Mouse (Mus musculus): ENCODE results near the gene Clmn. TPM values are rescaled to one million over a fixed set of nuclear protein-coding genes. Genes with fewer than 3 reads are reported as not detected.

Clmn gene
- polyA plus RNA-seq, 1 experiment from 2014 or later, result 0.63 TPM

- H3K36me3 ChIP-seq (ENCODE audit: control insufficient read depth, insufficient read depth), result no peaks in the 10 kb centered on the region
- no peaks in the 10 kb centered on the region for H3K27me3 ChIP-seq (ENCODE audit: control insufficient read depth, insufficient read depth, low read depth, low read length)
- WGBS (ENCODE audit: insufficient replicate concordance), result 71% methylated on average over 13 of the region's 13 CpGs
- H3K4me1 ChIP-seq (ENCODE audit: control insufficient read depth, low read depth, low read length), result no peaks in the 10 kb centered on the region
- ATAC-seq (ENCODE audit: low read depth), result no peak
- H3K9me3 ChIP-seq (replicated peaks; ENCODE audit: control insufficient read depth, low read length), result no peaks in the 10 kb centered on the region
- no peak overlapping the region for H3K27ac ChIP-seq (ENCODE audit: low read length)
- H3K4me2 ChIP-seq (ENCODE audit: low read depth, low read length), result no peak overlapping the region
- no peak overlapping the region for H3K4me3 ChIP-seq (ENCODE audit: low read depth, low read length)
- no peak overlapping the region for H3K9ac ChIP-seq (ENCODE audit: low read depth, low read length)
Observed at GRCm38 (mm10) chr12:104902392-104903053, 37.6 kb upstream of the Clmn start.

DNA sequence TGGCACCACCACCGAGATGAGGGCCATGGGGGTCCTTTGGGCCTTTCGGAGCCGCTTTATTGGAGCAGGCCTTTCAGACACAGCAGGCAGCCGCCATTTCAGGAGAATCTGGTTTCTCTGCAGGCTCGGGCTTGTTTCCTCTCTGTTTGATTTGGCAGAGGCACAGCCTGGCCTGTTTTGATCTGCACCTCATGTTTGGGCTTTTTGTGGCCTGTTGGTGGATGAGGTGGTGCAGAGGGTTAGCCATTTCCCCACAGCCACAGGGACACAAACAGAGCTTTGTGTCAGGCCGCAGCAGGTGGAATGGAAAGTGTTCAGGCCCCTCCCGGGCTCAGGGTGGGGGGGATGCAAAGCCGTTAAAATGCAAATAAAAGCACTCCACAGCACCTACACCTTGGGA, 36.4 kb upstream of the Clmn start:
- H3K9ac ChIP-seq (ENCODE audit: low read depth, low read length), result no peak overlapping the region
- no peaks in the 10 kb centered on the region for H3K9me3 ChIP-seq (replicated peaks; ENCODE audit: control insufficient read depth, low read length)
- no peaks in the 10 kb centered on the region for H3K36me3 ChIP-seq (ENCODE audit: control insufficient read depth, insufficient read depth)
- WGBS (ENCODE audit: insufficient replicate concordance), result 67% methylated on average over 8 of the region's 8 CpGs
- no peaks in the 10 kb centered on the region for H3K27me3 ChIP-seq (ENCODE audit: control insufficient read depth, insufficient read depth, low read depth, low read length)
- no peaks in the 10 kb centered on the region; the same call in 1 of the 2 replicates for H3K4me1 ChIP-seq (ENCODE audit: control insufficient read depth, low read depth, low read length)
- no peak overlapping the region for H3K4me2 ChIP-seq (ENCODE audit: low read depth, low read length)
- no peak overlapping the region for H3K27ac ChIP-seq (ENCODE audit: low read length)
- no peak for ATAC-seq (ENCODE audit: low read depth)
- no peak overlapping the region for H3K4me3 ChIP-seq (ENCODE audit: low read depth, low read length)

- Histone ChIP-seq H3K4me3 (ENCODE audit: low read depth, low read length) (no peak overlapping the region), H3K27me3 (ENCODE audit: control insufficient read depth, insufficient read depth, low read depth, low read length) (no peaks in the 10 kb centered on the region), H3K9me3 (replicated peaks; ENCODE audit: control insufficient read depth, low read length) (no peaks in the 10 kb centered on the region), H3K4me1 (ENCODE audit: control insufficient read depth, low read depth, low read length) (no peaks in the 10 kb centered on the region; the same call in 1 of the 2 replicates), H3K36me3 (ENCODE audit: control insufficient read depth, insufficient read depth) (no peaks in the 10 kb centered on the region), H3K4me2 (ENCODE audit: low read depth, low read length) (no peak overlapping the region), H3K27ac (ENCODE audit: low read length) (no peak overlapping the region), H3K9ac (ENCODE audit: low read depth, low read length) (no peak overlapping the region)
- WGBS (ENCODE audit: insufficient replicate concordance), result 67% methylated on average over 3 of the region's 3 CpGs
- ATAC-seq (ENCODE audit: low read depth), result no peak
Observed at GRCm38 (mm10) chr12:104899835-104900234, 35.0 kb upstream of the Clmn start.

GRCm38 (mm10) chr12:104899161-104899560, 34.3 kb upstream of the Clmn start:
- H3K27me3 ChIP-seq (ENCODE audit: control insufficient read depth, insufficient read depth, low read depth, low read length), result no peaks in the 10 kb centered on the region
- no peak overlapping the region for H3K27ac ChIP-seq (ENCODE audit: low read length)
- H3K4me1 ChIP-seq (ENCODE audit: control insufficient read depth, low read depth, low read length), result no peaks in the 10 kb centered on the region; the same call in 1 of the 2 replicates
- H3K4me3 ChIP-seq (ENCODE audit: low read depth, low read length), result no peak overlapping the region
- WGBS (ENCODE audit: insufficient replicate concordance), result 44% methylated on average over 11 of the region's 11 CpGs
- no peaks in the 10 kb centered on the region for H3K9me3 ChIP-seq (replicated peaks; ENCODE audit: control insufficient read depth, low read length)
- no peak overlapping the region for H3K9ac ChIP-seq (ENCODE audit: low read depth, low read length)
- H3K36me3 ChIP-seq (ENCODE audit: control insufficient read depth, insufficient read depth), result no peaks in the 10 kb centered on the region
- H3K4me2 ChIP-seq (ENCODE audit: low read depth, low read length), result no peak overlapping the region
- no peak for ATAC-seq (ENCODE audit: low read depth)

DNA sequence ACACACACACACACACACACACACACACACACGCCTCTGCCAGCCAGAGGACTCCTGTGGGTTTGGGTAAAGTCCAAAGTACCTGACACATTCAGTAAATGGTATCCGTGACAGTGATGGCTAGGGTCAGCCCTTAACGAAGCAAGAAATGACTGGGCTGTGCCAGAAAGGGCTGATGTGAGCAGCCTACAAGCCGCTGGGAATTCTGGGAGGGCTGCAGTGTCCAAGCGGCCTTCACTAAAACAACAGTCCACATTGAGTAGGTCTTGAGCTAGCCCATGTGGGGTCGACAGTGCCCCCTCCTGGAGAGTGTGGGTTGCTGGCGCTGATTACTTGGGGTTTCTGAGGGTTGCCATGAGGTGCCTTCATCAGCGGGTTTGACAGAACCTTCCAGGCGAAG, 33.8 kb upstream of the Clmn start:
- no peaks in the 10 kb centered on the region for H3K27me3 ChIP-seq (ENCODE audit: control insufficient read depth, insufficient read depth, low read depth, low read length)
- H3K27ac ChIP-seq (ENCODE audit: low read length), result no peak overlapping the region
- no peaks in the 10 kb centered on the region for H3K9me3 ChIP-seq (replicated peaks; ENCODE audit: control insufficient read depth, low read length)
- H3K36me3 ChIP-seq (ENCODE audit: control insufficient read depth, insufficient read depth), result no peaks in the 10 kb centered on the region
- H3K4me2 ChIP-seq (ENCODE audit: low read depth, low read length), result no peak overlapping the region
- WGBS (ENCODE audit: insufficient replicate concordance), result 51% methylated on average over 9 of the region's 9 CpGs
- ATAC-seq (ENCODE audit: low read depth), result peak; percentile 61
- H3K4me3 ChIP-seq (ENCODE audit: low read depth, low read length), result no peak overlapping the region
- H3K4me1 ChIP-seq (ENCODE audit: control insufficient read depth, low read depth, low read length), result no peaks in the 10 kb centered on the region; the same call in 1 of the 2 replicates
- H3K9ac ChIP-seq (ENCODE audit: low read depth, low read length), result no peak overlapping the region

- Histone ChIP-seq H3K4me3 (ENCODE audit: low read depth, low read length) (no peak overlapping the region), H3K27me3 (ENCODE audit: control insufficient read depth, insufficient read depth, low read depth, low read length) (no peaks in the 10 kb centered on the region), H3K4me2 (ENCODE audit: low read depth, low read length) (no peak overlapping the region), H3K36me3 (ENCODE audit: control insufficient read depth, insufficient read depth) (no peaks in the 10 kb centered on the region), H3K9ac (ENCODE audit: low read depth, low read length) (no peak overlapping the region), H3K9me3 (replicated peaks; ENCODE audit: control insufficient read depth, low read length) (no peaks in the 10 kb centered on the region), H3K27ac (ENCODE audit: low read length) (no peak overlapping the region), H3K4me1 (ENCODE audit: control insufficient read depth, low read depth, low read length) (no peaks in the 10 kb centered on the region; the same call in 1 of the 2 replicates)
- ATAC-seq (ENCODE audit: low read depth), result no peak
- 57% methylated on average over 8 of the region's 8 CpGs for WGBS (ENCODE audit: insufficient replicate concordance)
Observed at GRCm38 (mm10) chr12:104897051-104897618, 32.3 kb upstream of the Clmn start.

DNA sequence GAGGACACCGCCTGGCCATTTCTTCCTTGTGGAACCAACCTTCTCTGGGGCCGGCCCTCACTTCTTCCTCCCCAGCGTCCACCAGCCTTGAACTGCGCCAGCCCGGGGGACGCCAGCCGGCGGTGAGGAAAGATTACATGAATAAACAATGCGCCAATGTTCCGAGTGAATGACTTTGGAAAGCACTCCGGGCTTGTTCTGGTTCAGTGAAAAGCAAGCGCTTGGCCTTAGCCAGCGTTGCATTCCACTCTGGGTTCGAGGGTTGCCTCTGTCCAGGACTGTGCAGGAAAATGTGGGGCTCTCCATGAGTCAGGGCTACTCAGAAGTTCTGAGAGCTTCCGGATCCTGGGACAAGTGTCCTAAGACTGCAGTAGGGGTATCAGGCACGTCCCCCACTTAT, 31.8 kb upstream of the Clmn start:
- no peaks in the 10 kb centered on the region; the same call in 1 of the 2 replicates for H3K4me1 ChIP-seq (ENCODE audit: control insufficient read depth, low read depth, low read length)
- H3K4me3 ChIP-seq (ENCODE audit: low read depth, low read length), result no peak overlapping the region
- H3K9me3 ChIP-seq (replicated peaks; ENCODE audit: control insufficient read depth, low read length), result no peaks in the 10 kb centered on the region
- H3K9ac ChIP-seq (ENCODE audit: low read depth, low read length), result no peak overlapping the region
- no peaks in the 10 kb centered on the region for H3K27me3 ChIP-seq (ENCODE audit: control insufficient read depth, insufficient read depth, low read depth, low read length)
- H3K4me2 ChIP-seq (ENCODE audit: low read depth, low read length), result no peak overlapping the region
- no peak overlapping the region for H3K27ac ChIP-seq (ENCODE audit: low read length)
- H3K36me3 ChIP-seq (ENCODE audit: control insufficient read depth, insufficient read depth), result no peaks in the 10 kb centered on the region
- WGBS (ENCODE audit: insufficient replicate concordance), result 66% methylated on average over 16 of the region's 16 CpGs
- ATAC-seq (ENCODE audit: low read depth), result no peak

GRCm38 (mm10) chr12:104892245-104892644, 27.4 kb upstream of the Clmn start:
- Histone ChIP-seq H3K27ac (ENCODE audit: low read length) (no peak overlapping the region), H3K9ac (ENCODE audit: low read depth, low read length) (no peak overlapping the region), H3K4me1 (ENCODE audit: control insufficient read depth, low read depth, low read length) (no peaks in the 10 kb centered on the region; the same call in 1 of the 2 replicates), H3K27me3 (ENCODE audit: control insufficient read depth, insufficient read depth, low read depth, low read length) (no peaks in the 10 kb centered on the region), H3K4me2 (ENCODE audit: low read depth, low read length) (no peak overlapping the region), H3K36me3 (ENCODE audit: control insufficient read depth, insufficient read depth) (no peaks in the 10 kb centered on the region), H3K9me3 (replicated peaks; ENCODE audit: control insufficient read depth, low read length) (no peaks in the 10 kb centered on the region), H3K4me3 (ENCODE audit: low read depth, low read length) (no peak overlapping the region)
- 61% methylated on average over 3 of the region's 3 CpGs for WGBS (ENCODE audit: insufficient replicate concordance)
- ATAC-seq (ENCODE audit: low read depth), result no peak

DNA sequence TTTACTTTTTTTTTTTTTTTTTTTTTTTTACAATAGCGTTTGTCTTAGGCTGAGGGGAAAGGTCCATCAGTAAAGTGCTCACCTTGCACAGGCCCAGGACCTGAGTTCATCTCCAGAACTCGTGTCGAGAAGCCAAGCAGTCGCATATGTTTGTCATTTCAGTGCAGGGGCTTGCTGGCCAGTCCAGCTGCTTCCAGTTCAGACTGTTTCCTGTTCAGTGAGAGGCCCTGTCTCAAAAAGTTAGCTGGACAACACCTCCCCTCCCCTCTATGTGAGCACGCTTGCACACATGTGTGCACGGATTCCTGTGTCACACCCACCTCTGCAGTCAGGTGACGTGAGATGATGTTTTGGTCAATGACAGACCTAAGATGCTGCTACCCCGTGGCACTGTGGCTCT, 25.2 kb upstream of the Clmn start:
- Histone ChIP-seq H3K4me2 (ENCODE audit: low read depth, low read length) (no peak overlapping the region), H3K4me3 (ENCODE audit: low read depth, low read length) (no peak overlapping the region)
- WGBS (ENCODE audit: insufficient replicate concordance), result 67% methylated on average over 8 of the region's 8 CpGs

More for the DNA sequence above, 25.2 kb upstream of the Clmn start:
- no peaks in the 10 kb centered on the region for H3K9me3 ChIP-seq (replicated peaks; ENCODE audit: control insufficient read depth, low read length)
- ATAC-seq (ENCODE audit: low read depth), result no peak
- no peaks in the 10 kb centered on the region for H3K4me1 ChIP-seq (ENCODE audit: control insufficient read depth, low read depth, low read length)
- no peak overlapping the region for H3K27ac ChIP-seq (ENCODE audit: low read length)
- H3K27me3 ChIP-seq (ENCODE audit: control insufficient read depth, insufficient read depth, low read depth, low read length), result no peaks in the 10 kb centered on the region
- H3K36me3 ChIP-seq (ENCODE audit: control insufficient read depth, insufficient read depth), result no peaks in the 10 kb centered on the region
- H3K9ac ChIP-seq (ENCODE audit: low read depth, low read length), result no peak overlapping the region
